ENCODE assay signal across 8 mouse cellular contexts in genomic region chr17:31057151-31057890, GRCm38 (mm10). TPM values are rescaled to one million over a fixed set of nuclear protein-coding genes. Genes with fewer than 3 reads are reported as not detected.
DNase-seq lines count a peak whose midpoint lies in the region; ATAC-seq and TF ChIP-seq lines count a peak whose summit lies in the region.

Abcg1 (plus strand) TSS chr17:31057675.

- ATAC-seq in erythroid progenitor cell, adult 5-6 weeks (replicated peaks; ENCODE audit: low FRiP score, poor library complexity, severe bottlenecking): peak; percentile 57; the same call in 1 of the 2 replicates
- peak; percentile 79 for ATAC-seq in hindbrain, embryonic 12.5 days (ENCODE audit: low FRiP score)

- peak in 1 of 3 experiments; percentile 25; a peak in 3 of 6 replicates for TF ChIP-seq CTCF in MEL (IDR thresholded peaks at IDR 0.05 in 2 of 3, conservative IDR thresholded peaks at IDR 0.05 in 1 of 3; ENCODE audit: control insufficient read depth in 1 of 3, insufficient read depth in 1 of 3, low read depth in 2 of 3, low read length in 3 of 3, poor library complexity in 1 of 3, severe bottlenecking in 1 of 3)

- no peaks in the 10 kb centered on the region for H3K9me3 ChIP-seq in MEL (replicated peaks; ENCODE audit: insufficient read depth, low read length)
- H3K9me3 ChIP-seq in hindbrain, embryonic 12.5 days (replicated peaks): peaks cover 10% of the 10 kb centered on the region

- peak in 1 of 2 experiments; percentile 57; a peak in 1 of 4 replicates for TF ChIP-seq POLR2A in MEL (IDR thresholded peaks at IDR 0.05; ENCODE audit: control insufficient read depth in 1 of 2, insufficient read depth in 1 of 2, low read depth in 1 of 2, low read length in 2 of 2, poor library complexity in 1 of 2)

- peaks cover 0 to 21% of the 10 kb centered on the region in 2 experiments; a peak in 2 of 4 replicates for H3K36me3 ChIP-seq in MEL (ENCODE audit: control insufficient read depth in 1 of 2, insufficient read depth in 2 of 2, low read length in 2 of 2)
- no peaks in the 10 kb centered on the region for H3K36me3 ChIP-seq in hindbrain, embryonic 12.5 days

- H3K4me1 ChIP-seq in MEL (ENCODE audit: control insufficient read depth in 1 of 2, insufficient read depth in 2 of 2, low read length in 2 of 2): peaks cover 15 to 31% of the 10 kb centered on the region in 2 experiments
- H3K4me1 ChIP-seq in hindbrain, embryonic 12.5 days: peaks cover 27% of the 10 kb centered on the region

- 1% methylated on average over 49 of the region's 49 CpGs for WGBS in hindbrain, embryonic 12.5 days

- peak within 1 kb of the TSS; percentile 58 to 75 for H3K4me3 ChIP-seq in MEL (ENCODE audit: control insufficient read depth in 1 of 2, insufficient read depth in 1 of 2, low read depth in 2 of 2, low read length in 2 of 2)
- peak within 1 kb of the TSS; percentile 60 for H3K4me3 ChIP-seq in hindbrain, embryonic 12.5 days

- peak within 1 kb of the TSS; percentile 65 for H3K9ac ChIP-seq in MEL (ENCODE audit: control insufficient read depth, low read depth, low read length, poor library complexity, severe bottlenecking)
- H3K9ac ChIP-seq in hindbrain, embryonic 12.5 days: peak within 1 kb of the TSS; percentile 71

- peaks cover 2% of the 10 kb centered on the region; the same call in 1 of the 2 replicates for H3K79me2 ChIP-seq in MEL (ENCODE audit: control insufficient read depth, insufficient read depth, low read length, poor library complexity)

- H3K27me3 ChIP-seq in MEL (ENCODE audit: control insufficient read depth in 1 of 2, insufficient read depth in 2 of 2, low read length in 2 of 2): no peaks in the 10 kb centered on the region
- peaks cover 16% of the 10 kb centered on the region for H3K27me3 ChIP-seq in hindbrain, embryonic 12.5 days

- no peak for TF ChIP-seq EP300 in MEL (IDR thresholded peaks at IDR 0.05; ENCODE audit: low read depth in 1 of 2, low read length in 2 of 2)

- H3K4me2 ChIP-seq in hindbrain, embryonic 12.5 days (replicated peaks): peak within 1 kb of the TSS; percentile 93

- H3K27ac ChIP-seq in MEL (ENCODE audit: control insufficient read depth, low read depth, low read length): peak within 1 kb of the TSS; percentile 70
- peak within 1 kb of the TSS; percentile 80 for H3K27ac ChIP-seq in hindbrain, embryonic 12.5 days

- no peak for TF ChIP-seq RAD21 in MEL (IDR thresholded peaks at IDR 0.05; ENCODE audit: low read depth, low read length)

- DNase-seq in MEL (ENCODE audit: low read depth, low spot score): peak; percentile 80
- DNase-seq in brain, adult 2 months (ENCODE audit: low read depth, low spot score): peak; percentile 93
- DNase-seq in left cerebral cortex, adult 18-20 months (ENCODE audit: low spot score in 2 of 2): peak; percentile 71 to 79
- peak; percentile 63 to 70 for DNase-seq in lung, postnatal 4 days
- DNase-seq in right cerebral cortex, adult 18-20 months: peak; percentile 85
- no peak for DNase-seq in MN1 (ENCODE audit: low spot score)

TF ChIP-seq in MEL, 35 proteins besides CTCF, POLR2A, EP300 and RAD21:
- TF ChIP-seq KAT2A (conservative IDR thresholded peaks at IDR 0.05; ENCODE audit: low read depth, low read length): no peak
- peak; percentile 35 for TF ChIP-seq SIN3A (IDR thresholded peaks at IDR 0.05; ENCODE audit: low read length)
- TF ChIP-seq HCFC1 (IDR thresholded peaks at IDR 0.05; ENCODE audit: low read depth, low read length): no peak
- TF ChIP-seq GATA1 (IDR thresholded peaks at IDR 0.05; ENCODE audit: low read depth, low read length): no peak
- TF ChIP-seq RCOR1 (IDR thresholded peaks at IDR 0.05; ENCODE audit: low read depth, low read length): no peak
- TF ChIP-seq CHD2 (IDR thresholded peaks at IDR 0.05; ENCODE audit: low read length): no peak
- no peak for TF ChIP-seq MYC (IDR thresholded peaks at IDR 0.05; ENCODE audit: low read depth, low read length)
- no peak for TF ChIP-seq USF1 (IDR thresholded peaks at IDR 0.05; ENCODE audit: low read depth, low read length)
- TF ChIP-seq MXI1 (IDR thresholded peaks at IDR 0.05; ENCODE audit: low read depth, low read length): peak; percentile 69
- TF ChIP-seq ZKSCAN1 (IDR thresholded peaks at IDR 0.05; ENCODE audit: low read depth, low read length): no peak
- no peak for TF ChIP-seq TAL1 (IDR thresholded peaks at IDR 0.05; ENCODE audit: low read length)
- TF ChIP-seq NRF1 (IDR thresholded peaks at IDR 0.05; ENCODE audit: insufficient read depth, low read depth, low read length, poor library complexity, severe bottlenecking): peak; percentile 69
- TF ChIP-seq TBP (IDR thresholded peaks at IDR 0.05; ENCODE audit: low read depth, low read length): no peak
- peak; percentile 38; the same call in 1 of the 2 replicates for TF ChIP-seq TCF12 (IDR thresholded peaks at IDR 0.05; ENCODE audit: low read depth, low read length)
- no peak for TF ChIP-seq ZMIZ1 (IDR thresholded peaks at IDR 0.05; ENCODE audit: low read depth, low read length)
- peak; percentile 59; the same call in 1 of the 2 replicates for TF ChIP-seq UBTF (IDR thresholded peaks at IDR 0.05; ENCODE audit: borderline replicate concordance, insufficient read depth, low read depth, low read length)
- TF ChIP-seq MAX (IDR thresholded peaks at IDR 0.05; ENCODE audit: low read length): peak; percentile 57; the same call in 1 of the 2 replicates
- no peak for TF ChIP-seq ETS1 (IDR thresholded peaks at IDR 0.05; ENCODE audit: low read depth, low read length)
- TF ChIP-seq USF2 (IDR thresholded peaks at IDR 0.05; ENCODE audit: borderline replicate concordance in 1 of 2, insufficient read depth in 1 of 2, low read depth in 1 of 2, low read length in 2 of 2): no peak

RNA-seq across cellular contexts. Expression of gene Abcg1, which starts in this region (rescaled TPM):
- 10.4 and 11.6 TPM in 2 replicates for total RNA-seq in MEL (2012; rRNA removed)
- polyA plus RNA-seq in MEL (2012; ENCODE audit: insufficient read depth in 1 of 2, insufficient read length in 2 of 2, low read depth in 1 of 2, low replicate concordance in 2 of 2, missing spikeins in 1 of 2): 10 to 100 TPM in 1 of 2 experiments, not detected in 1; 18.0 TPM
- total RNA-seq in erythroid progenitor cell, adult 5-6 weeks (2015; ENCODE audit: low replicate concordance): 6.5 and 6.7 TPM in 2 replicates
- 3.6 and 9.9 TPM in 2 replicates for total RNA-seq in erythroid progenitor cell, adult 5-6 weeks (2017; ENCODE audit: low replicate concordance)
- polyA plus RNA-seq in hindbrain, embryonic 12.5 days (2016; fragmentation: Nextera tagmentation; extraction: Ambion mirVana): 15.3 and 17.5 TPM in 2 replicates
- 10 to 100 TPM; 70.5 to 80.0 TPM for total RNA-seq in left cerebral cortex, adult 18-20 months (2021)
